ENCODE assay signal across 13 mouse cellular contexts in the genomic region with DNA sequence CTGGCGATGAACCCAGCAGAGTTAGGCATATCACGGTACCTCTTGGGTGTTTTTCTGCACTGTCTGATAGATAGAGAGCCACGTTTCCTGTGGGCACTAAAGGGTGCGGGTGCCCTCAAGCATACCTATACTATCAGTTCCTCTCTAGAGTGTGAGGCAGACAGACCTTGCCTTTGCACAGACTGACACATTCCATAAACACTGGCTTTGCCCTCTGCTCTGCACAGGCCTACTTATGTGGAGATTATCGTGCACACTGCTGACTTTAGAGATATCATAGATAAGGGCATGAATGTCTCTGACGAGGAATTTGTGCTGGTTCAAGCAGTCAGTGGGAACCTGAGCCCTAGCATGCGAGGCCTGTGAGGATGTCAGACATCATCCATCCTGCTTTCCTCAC.
"Had no signal": no experiment of that assay in that cellular context is flagged by ENCODE, and none has a peak within 500 bp of the region (broad histone marks: within the 10 kb centered on the region; RNA-seq: fewer than 3 reads in every experiment).

No protein-coding gene starts in this region.

- H3K9me3 ChIP-seq: limb, embryonic 15.5 days; liver, embryonic 12.5 days; midbrain, embryonic 10.5 days; neural tube, embryonic 15.5 days had no signal

- H3K27me3 ChIP-seq: limb, embryonic 15.5 days; liver, embryonic 12.5 days; neural tube, embryonic 15.5 days had no signal

- H3K4me3 ChIP-seq: limb, embryonic 15.5 days; liver, embryonic 12.5 days; midbrain, embryonic 10.5 days; myocyte; neural tube, embryonic 15.5 days had no signal

- H3K9ac ChIP-seq: limb, embryonic 15.5 days; liver, embryonic 12.5 days; lung, embryonic 14.5 days; neural tube, embryonic 15.5 days had no signal

- H3K27ac ChIP-seq: limb, embryonic 15.5 days; liver, embryonic 12.5 days; midbrain, embryonic 10.5 days; neural tube, embryonic 15.5 days had no signal

- DNase-seq: kidney, postnatal 36 days; layer of hippocampus, adult 9-11 months; layer of hippocampus, postnatal 36 days; lung, embryonic 14.5 days; lung, postnatal 10 days; lung, postnatal 4 days; midbrain, embryonic 14.5 days; right cerebral cortex, adult 18-20 months had no signal

- H3K36me3 ChIP-seq: limb, embryonic 15.5 days; liver, embryonic 12.5 days; midbrain, embryonic 10.5 days; neural tube, embryonic 15.5 days had no signal

- ATAC-seq: liver, embryonic 12.5 days had no signal

- H3K4me2 ChIP-seq: limb, embryonic 15.5 days; liver, embryonic 12.5 days; lung, embryonic 14.5 days; neural tube, embryonic 15.5 days had no signal

- H3K4me1 ChIP-seq: limb, embryonic 15.5 days; liver, embryonic 12.5 days had no signal
